ENCODE assay signal across 9 mouse cellular contexts in genomic region chrX:21088645-21088982, GRCm38 (mm10). TPM values are rescaled to one million over a fixed set of nuclear protein-coding genes. Genes with fewer than 3 reads are reported as not detected.
A peak's percentile ranks its signal among the peaks of the same experiment; 100 is the strongest.
DNase-seq lines count a peak whose midpoint lies in the region; ATAC-seq and TF ChIP-seq lines count a peak whose summit lies in the region.
"Had no signal": no experiment of that assay in that cellular context is flagged by ENCODE, and none has a peak within 500 bp of the region (broad histone marks: within the 10 kb centered on the region; RNA-seq: fewer than 3 reads in every experiment).

No protein-coding gene starts in this region.

- intact Hi-C loops in left cerebral cortex, postnatal 25 days (cut with DNase I): no loop called here

- WGBS in heart, embryonic 13.5 days: 28% methylated on average over 6 of the region's 6 CpGs
- 35% methylated on average over 6 of the region's 6 CpGs for WGBS in heart, postnatal 0 days

- H3K4me3 ChIP-seq in heart, embryonic 13.5 days: peak overlapping the region; percentile 58
- H3K4me3 ChIP-seq in ES-E14 (ENCODE audit: insufficient read depth in 1 of 2, low read depth in 1 of 2, low read length in 2 of 2, poor library complexity in 1 of 2, severe bottlenecking in 1 of 2): peak overlapping the region; percentile 52 to 65
- peak overlapping the region; percentile 50 for H3K4me3 ChIP-seq in heart, postnatal 0 days (ENCODE audit: low read depth, low read length)

- in situ Hi-C loops in ES-E14 (cut with MboI; ENCODE audit: low sequenced_read_pairs in 2 of 2, unreplicated experiment in 2 of 2): no loop called here

- no peak for ATAC-seq in heart, embryonic 13.5 days (ENCODE audit: extremely low read depth, insufficient number of reproducible peaks, low FRiP score, low TSS enrichment)
- ATAC-seq in heart, postnatal 0 days (ENCODE audit: insufficient read depth, low read depth): no peak
- ATAC-seq in megakaryocyte-erythroid progenitor cell, adult 5-6 weeks (replicated peaks; ENCODE audit: low FRiP score, low TSS enrichment, poor library complexity, severe bottlenecking): peak; percentile 26; the same call in 1 of the 2 replicates

- no peaks in the 10 kb centered on the region for H3K27me3 ChIP-seq in heart, embryonic 13.5 days (replicated peaks)
- H3K27me3 ChIP-seq in heart, postnatal 0 days (ENCODE audit: control insufficient read depth, insufficient read depth, low read length): no peaks in the 10 kb centered on the region

- H3K4me1 ChIP-seq in heart, embryonic 13.5 days: no peaks in the 10 kb centered on the region
- no peaks in the 10 kb centered on the region for H3K4me1 ChIP-seq in ES-E14 (ENCODE audit: control insufficient read depth in 2 of 2, insufficient read depth in 2 of 2, low read length in 2 of 2, poor library complexity in 1 of 2)
- no peaks in the 10 kb centered on the region for H3K4me1 ChIP-seq in heart, postnatal 0 days (ENCODE audit: control insufficient read depth, insufficient read depth)

- TF ChIP-seq EP300 in heart, postnatal 0 days (IDR thresholded peaks at IDR 0.05; ENCODE audit: low read depth): no peak

- H3K9ac ChIP-seq in heart, embryonic 13.5 days: peak overlapping the region; percentile 75
- peak overlapping the region; percentile 20; the same call in 1 of the 2 replicates for H3K9ac ChIP-seq in ES-E14 (ENCODE audit: insufficient read depth, low read depth, low read length, poor library complexity, severe bottlenecking)
- H3K9ac ChIP-seq in heart, postnatal 0 days (replicated peaks; ENCODE audit: low read depth, low read length): peak overlapping the region; percentile 25; the same call in 1 of the 2 replicates

- H3K36me3 ChIP-seq in heart, embryonic 13.5 days: peaks cover 5% of the 10 kb centered on the region
- no peaks in the 10 kb centered on the region for H3K36me3 ChIP-seq in ES-E14 (ENCODE audit: control insufficient read depth, insufficient read depth, low read length, poor library complexity, severe bottlenecking)
- H3K36me3 ChIP-seq in heart, postnatal 0 days (replicated peaks; ENCODE audit: control insufficient read depth, insufficient read depth, low read length): no peaks in the 10 kb centered on the region

- 0 out of 2 replicates have a peak overlapping the region, but pooled peaks have one; percentile 70 for H3K27ac ChIP-seq in heart, embryonic 13.5 days (replicated peaks)
- H3K27ac ChIP-seq in ES-E14 (ENCODE audit: insufficient read depth, low read depth, low read length, poor library complexity, severe bottlenecking): no peak overlapping the region
- no peak overlapping the region; the same call in 1 of the 2 replicates for H3K27ac ChIP-seq in heart, postnatal 0 days (ENCODE audit: low read depth)

- DNase-seq in heart, adult 9 months (ENCODE audit: low spot score in 2 of 2): no peak
- DNase-seq in ES-E14 (ENCODE audit: low read depth, low spot score) (no peak), MN1 (ENCODE audit: low spot score) (no peak)
- DNase-seq in heart, postnatal 0 days (ENCODE audit: low spot score): no peak
- no peak for DNase-seq in left cerebral cortex, postnatal 25 days (ENCODE audit: low spot score in 2 of 2)
- no peak for DNase-seq in kidney, adult 18-20 months

- peak overlapping the region; percentile 68 for H3K4me2 ChIP-seq in heart, embryonic 13.5 days
- H3K4me2 ChIP-seq in heart, postnatal 0 days (ENCODE audit: low read depth, low read length): peak overlapping the region; percentile 58

- TF ChIP-seq CTCF in heart, postnatal 0 days (IDR thresholded peaks at IDR 0.05; ENCODE audit: low read depth): no peak

- 0 out of 2 replicates have a peak, but pooled peaks cover 1% of the 10 kb centered on the region for H3K9me3 ChIP-seq in heart, embryonic 13.5 days
- H3K9me3 ChIP-seq in ES-E14 (ENCODE audit: control insufficient read depth, insufficient read depth, low read depth, low read length): no peaks in the 10 kb centered on the region
- H3K9me3 ChIP-seq in heart, postnatal 0 days (replicated peaks; ENCODE audit: control insufficient read depth, low read length): no peaks in the 10 kb centered on the region

TF ChIP-seq in ES-E14, 5 proteins besides CTCF, POLR2A, EP300 and RAD21:
- TF ChIP-seq ZNF384 (IDR thresholded peaks at IDR 0.05; ENCODE audit: low read depth, low read length) (no peak), ZC3H11A (IDR thresholded peaks at IDR 0.05; ENCODE audit: borderline replicate concordance, low read depth, low read length) (no peak), CHD2 (IDR thresholded peaks at IDR 0.05; ENCODE audit: low read depth, low read length) (no peak), MAFK (IDR thresholded peaks at IDR 0.05; ENCODE audit: insufficient read depth, low read depth, low read length) (no peak), HCFC1 (IDR thresholded peaks at IDR 0.05; ENCODE audit: borderline replicate concordance, insufficient read depth, low read length) (no peak)

RNA-seq across cellular contexts. Expression of gene Zfp300, which starts 0.7 kb away (rescaled TPM):
- 0.60 and 1.2 TPM in 2 replicates for polyA plus RNA-seq in heart, embryonic 13.5 days (2015; fragmentation: Nextera tagmentation; extraction: Ambion mirVana)
- 0.79 and 0.80 TPM in 2 replicates for total RNA-seq in ES-E14 (2012; rRNA removed)
- total RNA-seq in heart, postnatal 0 days (2014; rRNA removed; ENCODE audit: low replicate concordance): 0.35 TPM in 1 of 2 replicates, not detected in the other
- polyA plus RNA-seq in heart, postnatal 0 days (2015; fragmentation: Nextera tagmentation; extraction: Ambion mirVana): 0.22 and 0.51 TPM in 2 replicates
- 0.07 TPM in 1 of 2 replicates, not detected in the other for total RNA-seq in megakaryocyte-erythroid progenitor cell, adult 5-6 weeks (2014; fragmentation: Nextera tagmentation)
- total RNA-seq in megakaryocyte-erythroid progenitor cell, adult 5-6 weeks (2017): 0.19 TPM in 1 of 2 replicates, not detected in the other
- 1 to 10 TPM; 3.5 to 3.6 TPM for total RNA-seq in left cerebral cortex, postnatal 25 days (2021)
- total RNA-seq: MEL had no signal

RNA-seq across cellular contexts. Expression of gene Spaca5, which starts 20.4 kb away (rescaled TPM):
- polyA plus RNA-seq in heart, embryonic 13.5 days (2015; fragmentation: Nextera tagmentation; extraction: Ambion mirVana): not detected in 2 replicates
- not detected in 2 replicates for total RNA-seq in ES-E14 (2012; rRNA removed)
- total RNA-seq in heart, postnatal 0 days (2014; rRNA removed; ENCODE audit: low replicate concordance): not detected in 2 replicates
- not detected in 2 replicates for polyA plus RNA-seq in heart, postnatal 0 days (2015; fragmentation: Nextera tagmentation; extraction: Ambion mirVana)
- total RNA-seq in megakaryocyte-erythroid progenitor cell, adult 5-6 weeks (2014; fragmentation: Nextera tagmentation): not detected in 2 replicates
- not detected in 2 replicates for total RNA-seq in megakaryocyte-erythroid progenitor cell, adult 5-6 weeks (2017)
- not detected for total RNA-seq in left cerebral cortex, postnatal 25 days (2021)
- total RNA-seq: MEL had no signal

RNA-seq across cellular contexts. Expression of gene Zfp182, which starts 26.5 kb away (rescaled TPM):
- polyA plus RNA-seq in heart, embryonic 13.5 days (2015; fragmentation: Nextera tagmentation; extraction: Ambion mirVana): 3.3 and 3.5 TPM in 2 replicates
- total RNA-seq in ES-E14 (2012; rRNA removed): 5.1 and 5.2 TPM in 2 replicates
- 2.4 and 5.4 TPM in 2 replicates for total RNA-seq in heart, postnatal 0 days (2014; rRNA removed; ENCODE audit: low replicate concordance)
- 2.2 and 2.7 TPM in 2 replicates for polyA plus RNA-seq in heart, postnatal 0 days (2015; fragmentation: Nextera tagmentation; extraction: Ambion mirVana)
- 15.7 and 19.1 TPM in 2 replicates for total RNA-seq in megakaryocyte-erythroid progenitor cell, adult 5-6 weeks (2014; fragmentation: Nextera tagmentation)
- total RNA-seq in megakaryocyte-erythroid progenitor cell, adult 5-6 weeks (2017): 11.2 and 15.5 TPM in 2 replicates
- total RNA-seq in left cerebral cortex, postnatal 25 days (2021): 10 to 100 TPM in 1 of 2 experiments, 1 to 10 TPM in 1; 9.0 to 10.5 TPM

RNA-seq across cellular contexts. Expression of gene Ssxa1, which starts 27.0 kb away (rescaled TPM):
- not detected in 2 replicates for polyA plus RNA-seq in heart, embryonic 13.5 days (2015; fragmentation: Nextera tagmentation; extraction: Ambion mirVana)
- total RNA-seq in ES-E14 (2012; rRNA removed): not detected in 2 replicates
- total RNA-seq in heart, postnatal 0 days (2014; rRNA removed; ENCODE audit: low replicate concordance): not detected in 2 replicates
- polyA plus RNA-seq in heart, postnatal 0 days (2015; fragmentation: Nextera tagmentation; extraction: Ambion mirVana): not detected in 2 replicates
- total RNA-seq in megakaryocyte-erythroid progenitor cell, adult 5-6 weeks (2014; fragmentation: Nextera tagmentation): not detected in 2 replicates
- total RNA-seq in megakaryocyte-erythroid progenitor cell, adult 5-6 weeks (2017): not detected in 2 replicates
- total RNA-seq in left cerebral cortex, postnatal 25 days (2021): not detected
- total RNA-seq: MEL had no signal

Comparison
In these comparisons a context has a peak if more than half of its experiments do, and no peak if none do; other contexts are left out.
1. H3K9ac ChIP-seq: peak in every context shown above with its lines; median percentile 75 in heart, embryonic 13.5 days; 25 in heart, postnatal 0 days; 20 in ES-E14.